Mouse (Mus musculus) lung, embryonic 15.5 days (tissue): Measurements from ENCODE around the gene Pdk2. TPM values are rescaled to one million over a fixed set of nuclear protein-coding genes. Genes with fewer than 3 reads are reported as not detected.

Experiments used
- ATAC-seq: fragments of 200-750 bp; cut with Nextera tagmentation; 2 replicates; pipeline ENCODE4 v1.8.0; 2017; ENCODE audit warnings: moderate number of reproducible peaks, borderline replicate concordance; ENCODE audit not compliant: low FRiP score, low TSS enrichment; ENCODE audit errors: extremely low read depth
- H3K27ac ChIP-seq: fragments of 300-500 bp; sonication (generic); 2 replicates; pipeline ENCODE4 v1.5.1; 2015; ENCODE audit warnings: moderate library complexity, mild to moderate bottlenecking, inconsistent platforms
- H3K27me3 ChIP-seq: fragments of 300-500 bp; sonication (generic); 2 replicates; pipeline ENCODE4 v1.6.1; 2015; ENCODE audit warnings: inconsistent platforms
- H3K36me3 ChIP-seq: fragments of 300-500 bp; sonication (generic); 2 replicates; pipeline ENCODE4 v1.6.1; 2015; ENCODE audit warnings: inconsistent platforms
- H3K4me1 ChIP-seq: fragments of 300-500 bp; sonication (generic); 2 replicates; pipeline ENCODE4 v1.6.1; 2015; ENCODE audit warnings: inconsistent platforms
- H3K4me2 ChIP-seq: fragments of 300-500 bp; sonication (generic); 2 replicates; pipeline ENCODE4 v1.6.1; 2015; ENCODE audit warnings: inconsistent platforms, mild to moderate bottlenecking, moderate library complexity
- H3K4me3 ChIP-seq: fragments of 300-500 bp; sonication (generic); 2 replicates; pipeline ENCODE4 v1.5.1; 2015; ENCODE audit warnings: mild to moderate bottlenecking, inconsistent platforms
- H3K9ac ChIP-seq: fragments of 300-500 bp; sonication (generic); 2 replicates; pipeline ENCODE4 v1.6.1; 2015; ENCODE audit warnings: inconsistent platforms
- H3K9me3 ChIP-seq: fragments of 300-500 bp; sonication (generic); 2 replicates; pipeline ENCODE4 v1.6.1; 2016; ENCODE audit warnings: inconsistent platforms
- WGBS: fragments of 180-500 bp; shearing (Covaris S2); methylation state at CpG from one replicate; pipeline ENCODE4 v1.1.7; 2015; 5-methylcytosine and 5-hydroxymethylcytosine counted together
- polyA plus RNA-seq: library from polyadenylated mRNA; unstranded; fragments of >200 nt; fragmentation: Nextera tagmentation; extraction: Ambion mirVana; gene quantifications from 2 replicates; pipeline ENCODE4 v1.2.1, GENCODE M21; 2015

Gene Pdk2
- polyA plus RNA-seq, 1 experiment from 2014 or later: 30.9 TPM

- peak; percentile 29; the same call in 1 of the 2 replicates for ATAC-seq
- 25% methylated on average over 15 of the region's 15 CpGs for WGBS
- Histone ChIP-seq H3K9ac (peak overlapping the region; percentile 78), H3K27ac (peak overlapping the region; percentile 95), H3K36me3 (peaks cover 12% of the 10 kb centered on the region), H3K4me3 (peak overlapping the region; percentile 74), H3K4me2 (peak overlapping the region; percentile 96), H3K9me3 (no peaks in the 10 kb centered on the region), H3K27me3 (no peaks in the 10 kb centered on the region), H3K4me1 (peaks cover 42% of the 10 kb centered on the region)
Measured at GRCm38 (mm10) chr11:95008661-95009628, 32.2 kb downstream of the Pdk2 start.

- no peak for ATAC-seq
- Histone ChIP-seq H3K4me3 (no peak overlapping the region), H3K27ac (peak overlapping the region; percentile 67; the same call in 1 of the 2 replicates), H3K9ac (no peak overlapping the region), H3K36me3 (peaks cover 25% of the 10 kb centered on the region), H3K4me1 (peaks cover 42% of the 10 kb centered on the region), H3K27me3 (no peaks in the 10 kb centered on the region), H3K4me2 (no peak overlapping the region), H3K9me3 (no peaks in the 10 kb centered on the region)
- WGBS: 47% methylated on average over 3 of the region's 3 CpGs
Measured at GRCm38 (mm10) chr11:95007418-95007817, 33.7 kb downstream of the Pdk2 start.

- Histone ChIP-seq H3K36me3 (peaks cover 33% of the 10 kb centered on the region), H3K9ac (peak overlapping the region; percentile 30)
- whole genome bisulfite sequencing: 1% methylated on average over 27 of the region's 27 CpGs
Measured at GRCm38 (mm10) chr11:95006525-95007219, 34.5 kb downstream of the Pdk2 start.

GRCm38 (mm10) chr11:95006038-95006437, 35.1 kb downstream of the Pdk2 start:
- no peak for ATAC-seq
- Histone ChIP-seq H3K36me3 (peaks cover 38% of the 10 kb centered on the region), H3K27ac (peak overlapping the region; percentile 67), H3K4me2 (peak overlapping the region; percentile 67), H3K9me3 (no peaks in the 10 kb centered on the region), H3K4me1 (peaks cover 33% of the 10 kb centered on the region), H3K9ac (peak overlapping the region; percentile 16; the same call in 1 of the 2 replicates), H3K4me3 (peak overlapping the region; percentile 40), H3K27me3 (no peaks in the 10 kb centered on the region)
- WGBS: 34% methylated on average over 4 of the region's 4 CpGs

More at GRCm38 (mm10) chr11:95006525-95007219, 34.5 kb downstream of the Pdk2 start:
- Histone ChIP-seq H3K4me1 (peaks cover 37% of the 10 kb centered on the region), H3K9me3 (no peaks in the 10 kb centered on the region), H3K27me3 (no peaks in the 10 kb centered on the region), H3K4me2 (peak overlapping the region; percentile 67), H3K4me3 (peak overlapping the region; percentile 40), H3K27ac (peak overlapping the region; percentile 67)
- ATAC-seq: peak; percentile 61; the same call in 1 of the 2 replicates

- H3K27me3 ChIP-seq: no peaks in the 10 kb centered on the region
- H3K9me3 ChIP-seq: no peaks in the 10 kb centered on the region
- H3K4me1 ChIP-seq: peaks cover 39% of the 10 kb centered on the region
- no peak overlapping the region for H3K4me2 ChIP-seq
- 65% methylated on average over 6 of the region's 6 CpGs for WGBS
- H3K36me3 ChIP-seq: peaks cover 38% of the 10 kb centered on the region
- ATAC-seq: no peak
- H3K9ac ChIP-seq: no peak overlapping the region
- no peak overlapping the region for H3K4me3 ChIP-seq
- H3K27ac ChIP-seq: no peak overlapping the region
Measured at GRCm38 (mm10) chr11:95004937-95005198, 36.3 kb downstream of the Pdk2 start.

- H3K4me3 ChIP-seq: no peak overlapping the region
- 87% methylated on average over 12 of the region's 12 CpGs for WGBS
- peaks cover 36% of the 10 kb centered on the region for H3K4me1 ChIP-seq
- H3K4me2 ChIP-seq: no peak overlapping the region
- H3K27ac ChIP-seq: no peak overlapping the region
- no peaks in the 10 kb centered on the region for H3K27me3 ChIP-seq
- peaks cover 41% of the 10 kb centered on the region for H3K36me3 ChIP-seq
- H3K9me3 ChIP-seq: no peaks in the 10 kb centered on the region
- no peak for ATAC-seq
- H3K9ac ChIP-seq: no peak overlapping the region
Measured at GRCm38 (mm10) chr11:95004136-95004936, 36.8 kb downstream of the Pdk2 start.

GRCm38 (mm10) chr11:95002705-95003104, 38.4 kb downstream of the Pdk2 start:
- Histone ChIP-seq H3K4me1 (peaks cover 32% of the 10 kb centered on the region), H3K9me3 (no peaks in the 10 kb centered on the region), H3K36me3 (peaks cover 57% of the 10 kb centered on the region), H3K9ac (no peak overlapping the region), H3K27ac (no peak overlapping the region), H3K4me2 (no peak overlapping the region), H3K27me3 (no peaks in the 10 kb centered on the region), H3K4me3 (no peak overlapping the region)
- no peak for ATAC-seq
- WGBS: 91% methylated on average over 8 of the region's 8 CpGs

- no peak overlapping the region for H3K4me2 ChIP-seq
- H3K27me3 ChIP-seq: no peaks in the 10 kb centered on the region
- H3K9ac ChIP-seq: no peak overlapping the region; the same call in 1 of the 2 replicates
- peaks cover 67% of the 10 kb centered on the region for H3K36me3 ChIP-seq
- no peaks in the 10 kb centered on the region for H3K9me3 ChIP-seq
- H3K4me1 ChIP-seq: peaks cover 24% of the 10 kb centered on the region
- no peak overlapping the region; the same call in 1 of the 2 replicates for H3K27ac ChIP-seq
- no peak overlapping the region for H3K4me3 ChIP-seq
- 84% methylated on average over 21 of the region's 21 CpGs for WGBS
- ATAC-seq: no peak
Measured at GRCm38 (mm10) chr11:95001584-95002347, 39.4 kb downstream of the Pdk2 start.

- Histone ChIP-seq H3K9me3 (no peaks in the 10 kb centered on the region), H3K9ac (no peak overlapping the region), H3K27me3 (no peaks in the 10 kb centered on the region), H3K36me3 (peaks cover 74% of the 10 kb centered on the region), H3K4me1 (peaks cover 22% of the 10 kb centered on the region), H3K4me2 (peak overlapping the region; percentile 29), H3K27ac (peak overlapping the region; percentile 81), H3K4me3 (0 out of 2 replicates have a peak overlapping the region, but pooled peaks have one; percentile 3)
- 3% methylated on average over 8 of the region's 8 CpGs for WGBS
- ATAC-seq: peak; percentile 53
Measured at GRCm38 (mm10) chr11:95001058-95001457, 40.1 kb downstream of the Pdk2 start.

- H3K9me3 ChIP-seq: no peaks in the 10 kb centered on the region
- H3K4me3 ChIP-seq: 0 out of 2 replicates have a peak overlapping the region, but pooled peaks have one; percentile 3
- WGBS: 18% methylated on average over 4 of the region's 4 CpGs
- H3K36me3 ChIP-seq: peaks cover 74% of the 10 kb centered on the region
- ATAC-seq: peak; percentile 10; the same call in 1 of the 2 replicates
- H3K4me2 ChIP-seq: peak overlapping the region; percentile 29
- peaks cover 24% of the 10 kb centered on the region for H3K4me1 ChIP-seq
- H3K9ac ChIP-seq: no peak overlapping the region
- peak overlapping the region; percentile 81 for H3K27ac ChIP-seq
- no peaks in the 10 kb centered on the region for H3K27me3 ChIP-seq
Measured at GRCm38 (mm10) chr11:95000548-95000947, 40.6 kb downstream of the Pdk2 start.

- peaks cover 29% of the 10 kb centered on the region for H3K4me1 ChIP-seq
- 63% methylated on average over 8 of the region's 8 CpGs for WGBS
- H3K4me2 ChIP-seq: no peak overlapping the region
- no peaks in the 10 kb centered on the region for H3K27me3 ChIP-seq
- H3K9ac ChIP-seq: no peak overlapping the region
- peak overlapping the region; percentile 81 for H3K27ac ChIP-seq
- H3K9me3 ChIP-seq: no peaks in the 10 kb centered on the region
- no peak overlapping the region for H3K4me3 ChIP-seq
- peaks cover 70% of the 10 kb centered on the region for H3K36me3 ChIP-seq
- ATAC-seq: no peak
Measured at GRCm38 (mm10) chr11:95000128-95000527, 41.0 kb downstream of the Pdk2 start.
